Mouse (Mus musculus) liver, adult (tissue): ENCODE data around the gene Krt88.

Experiments
- GATA4 ChIP-seq: IDR thresholded peaks from 2 replicates; pipeline ENCODE4 v1.6.1; 2014; ENCODE audit warnings: mild to moderate bottlenecking, low read length; ENCODE audit not compliant: insufficient replicate concordance

Krt88 gene

GRCm38 (mm10) chr15:101455891-101456290, 8.3 kb downstream of the Krt88 start:
- no peak for TF ChIP-seq GATA4

- no peak for TF ChIP-seq GATA4
Measured at GRCm38 (mm10) chr15:101458361-101458930, 10.9 kb downstream of the Krt88 start.

- TF ChIP-seq GATA4, result no peak
Measured at GRCm38 (mm10) chr15:101459283-101459682, 11.7 kb downstream of the Krt88 start.

- no peak for TF ChIP-seq GATA4
Measured at GRCm38 (mm10) chr15:101463651-101464050, 16.1 kb downstream of the Krt88 start, which contains the start of gene Krt81. TSS of gene Krt81 (minus strand) at chr15:101463751.

GRCm38 (mm10) chr15:101469093-101469492, 21.5 kb downstream of the Krt88 start:
- no peak for TF ChIP-seq GATA4

GRCm38 (mm10) chr15:101472952-101473528, 25.5 kb downstream of the Krt88 start, which contains the start of gene Krt86:
TSS of gene Krt86 (plus strand) at chr15:101473478.
- no peak for TF ChIP-seq GATA4

GRCm38 (mm10) chr15:101479007-101479665, 31.6 kb downstream of the Krt88 start:
- TF ChIP-seq GATA4, result no peak

GRCm38 (mm10) chr15:101479666-101480060, 32.1 kb downstream of the Krt88 start:
- TF ChIP-seq GATA4, result no peak

- no peak for TF ChIP-seq GATA4
Measured at GRCm38 (mm10) chr15:101482056-101482455, 34.5 kb downstream of the Krt88 start.

- no peak for TF ChIP-seq GATA4
Measured at GRCm38 (mm10) chr15:101483646-101484045, 36.1 kb downstream of the Krt88 start.

- TF ChIP-seq GATA4, result no peak
Measured at GRCm38 (mm10) chr15:101484939-101485338, 37.4 kb downstream of the Krt88 start.

- TF ChIP-seq GATA4, result no peak
Measured at GRCm38 (mm10) chr15:101485911-101486635, 38.5 kb downstream of the Krt88 start.

- no peak for TF ChIP-seq GATA4
Measured at GRCm38 (mm10) chr15:101491431-101491830, 43.9 kb downstream of the Krt88 start, which contains the start of gene Krt83. TSS of gene Krt83 (minus strand) at chr15:101491512.

- TF ChIP-seq GATA4, result no peak
Measured at GRCm38 (mm10) chr15:101492718-101493117, 45.2 kb downstream of the Krt88 start.

- TF ChIP-seq GATA4, result no peak
Measured at GRCm38 (mm10) chr15:101493713-101494112, 46.2 kb downstream of the Krt88 start.

- TF ChIP-seq GATA4, result no peak
Measured at GRCm38 (mm10) chr15:101494203-101494602, 46.7 kb downstream of the Krt88 start.
